Mouse (Mus musculus) frontal cortex, postnatal 36 days (tissue): ENCODE results near the gene Nr1d2.
"Not testable (repeated sequence)": the region's sequence is repeated elsewhere in the genome, so short reads cannot be mapped to it uniquely, and the experiment has no call there.

Experiments
- DNase-seq, 2 experiments: peaks; one replicate each; pipeline ENCODE4 v3.0.0; 2022; ENCODE audit warnings: low spot score in 2 of 2

Gene Nr1d2

DNA sequence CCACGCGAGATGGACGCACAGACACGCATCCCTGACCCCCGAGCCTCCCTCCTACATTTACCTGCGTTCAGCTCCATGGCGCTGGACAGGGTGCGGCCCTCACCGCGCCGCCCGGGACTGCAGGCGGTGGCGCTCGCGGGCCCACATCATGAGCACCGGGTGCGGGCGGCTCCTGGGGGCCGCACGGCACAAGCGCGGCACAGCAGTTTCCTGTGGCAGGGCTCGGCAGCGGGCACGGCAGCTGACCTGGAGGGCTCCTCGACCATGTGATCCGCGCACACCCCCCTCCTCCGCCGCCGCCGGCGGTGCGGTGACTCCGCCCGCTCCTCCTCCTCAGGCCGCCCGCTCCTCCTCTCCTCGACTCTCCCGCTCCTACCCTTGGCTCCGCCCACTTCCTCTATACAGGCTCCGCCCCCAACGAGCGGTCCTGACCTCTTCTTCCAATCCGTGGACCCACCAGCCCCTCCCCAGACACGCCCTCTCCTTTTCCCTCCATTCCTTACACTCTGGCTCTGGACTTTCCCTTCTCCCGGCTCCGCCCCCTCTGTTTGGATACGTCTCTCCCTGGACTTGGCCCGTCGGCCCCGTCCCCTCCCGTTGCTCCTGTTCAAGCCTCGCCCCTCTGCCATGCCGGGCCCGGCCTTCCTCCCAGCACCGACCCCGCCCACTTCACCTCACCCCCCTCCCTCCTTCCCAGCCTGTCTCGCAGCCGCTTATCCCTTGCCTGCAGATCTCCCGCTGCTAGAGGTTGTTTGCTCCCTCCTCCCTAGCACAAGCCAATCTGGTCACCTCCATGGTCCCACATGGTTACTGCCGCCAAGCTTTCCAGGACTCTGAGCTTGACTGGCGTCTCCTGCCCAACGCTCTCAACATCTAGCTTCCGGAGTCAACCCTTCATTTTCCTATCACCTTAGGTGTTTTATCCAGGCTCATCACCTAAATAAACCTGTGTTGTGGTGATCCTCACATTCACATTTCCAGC, at the start of gene Nr1d2:
TSS of gene Nr1d2 (minus strand) at position 378 of the 982 bp plus-strand sequence.
- DNase-seq, result peak; percentile 97 to 98

- no peak for DNase-seq
Observed at GRCm38 (mm10) chr14:18287391-18287790, 48.5 kb upstream of the Nr1d2 start.

DNA sequence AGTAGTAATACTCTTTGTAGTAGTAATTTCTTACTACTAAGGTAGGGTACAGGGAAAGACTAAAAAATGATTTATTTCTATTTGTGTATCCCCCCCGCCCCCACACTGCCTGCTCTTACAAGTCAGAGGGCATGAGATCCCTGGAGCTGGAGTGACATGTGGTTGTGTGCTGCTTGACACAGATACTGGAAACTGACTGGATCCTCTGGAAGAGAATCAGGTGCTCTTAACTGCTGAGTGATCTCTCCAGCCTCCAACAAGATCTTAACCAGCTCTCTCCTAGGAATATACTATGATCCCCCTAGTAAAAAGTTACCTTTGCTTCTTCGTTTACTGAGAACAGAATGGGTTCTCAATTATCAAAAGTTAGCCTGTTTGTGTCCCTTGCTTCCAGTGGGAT, 47.5 kb upstream of the Nr1d2 start:
- DNase-seq, result no peak

- DNase-seq, result no peak
Observed at GRCm38 (mm10) chr14:18285476-18285875, 46.5 kb upstream of the Nr1d2 start.

- no peak for DNase-seq
Observed at GRCm38 (mm10) chr14:18284581-18284980, 45.7 kb upstream of the Nr1d2 start.

DNA sequence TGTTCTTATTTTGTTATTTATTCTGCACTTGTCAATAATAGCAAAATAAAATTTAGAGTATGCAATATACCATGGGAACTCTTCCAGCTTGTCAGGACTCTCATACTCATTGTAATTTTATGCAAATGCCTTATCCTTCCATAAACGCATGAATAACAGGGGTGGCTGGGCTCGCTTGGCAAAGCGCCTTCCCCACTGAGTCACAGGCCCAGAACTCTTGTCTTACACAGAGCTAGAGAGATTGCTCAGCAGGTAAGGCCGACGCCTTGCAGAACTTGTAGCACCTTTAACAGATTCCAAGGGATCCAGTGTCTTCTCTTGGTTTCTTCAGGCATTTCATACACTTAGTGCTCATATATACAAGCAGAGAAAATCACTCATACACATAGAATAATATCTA, 41.4 kb upstream of the Nr1d2 start:
- no peak for DNase-seq

GRCm38 (mm10) chr14:18274526-18274925, 35.6 kb upstream of the Nr1d2 start:
- no peak for DNase-seq

DNA sequence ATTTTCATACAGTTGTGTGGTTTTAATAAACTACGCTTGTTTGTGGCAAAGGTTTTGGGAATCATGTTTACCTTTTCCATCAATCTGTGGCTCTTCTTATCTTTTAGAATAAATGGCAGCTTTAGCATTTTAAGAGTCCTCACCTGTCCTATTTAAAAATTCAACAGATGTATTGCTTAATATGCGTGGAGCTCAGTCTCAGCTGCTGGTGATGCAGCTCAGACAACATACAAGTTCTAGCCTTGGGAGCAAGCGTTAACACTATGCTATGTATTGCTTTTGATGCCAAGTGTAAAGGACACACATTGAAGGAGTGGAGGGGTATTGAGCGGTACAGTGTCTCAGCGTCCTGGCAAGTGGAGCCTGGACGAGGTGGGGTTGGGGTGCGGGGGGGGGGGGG, 32.7 kb upstream of the Nr1d2 start:
- no peak for DNase-seq

DNA sequence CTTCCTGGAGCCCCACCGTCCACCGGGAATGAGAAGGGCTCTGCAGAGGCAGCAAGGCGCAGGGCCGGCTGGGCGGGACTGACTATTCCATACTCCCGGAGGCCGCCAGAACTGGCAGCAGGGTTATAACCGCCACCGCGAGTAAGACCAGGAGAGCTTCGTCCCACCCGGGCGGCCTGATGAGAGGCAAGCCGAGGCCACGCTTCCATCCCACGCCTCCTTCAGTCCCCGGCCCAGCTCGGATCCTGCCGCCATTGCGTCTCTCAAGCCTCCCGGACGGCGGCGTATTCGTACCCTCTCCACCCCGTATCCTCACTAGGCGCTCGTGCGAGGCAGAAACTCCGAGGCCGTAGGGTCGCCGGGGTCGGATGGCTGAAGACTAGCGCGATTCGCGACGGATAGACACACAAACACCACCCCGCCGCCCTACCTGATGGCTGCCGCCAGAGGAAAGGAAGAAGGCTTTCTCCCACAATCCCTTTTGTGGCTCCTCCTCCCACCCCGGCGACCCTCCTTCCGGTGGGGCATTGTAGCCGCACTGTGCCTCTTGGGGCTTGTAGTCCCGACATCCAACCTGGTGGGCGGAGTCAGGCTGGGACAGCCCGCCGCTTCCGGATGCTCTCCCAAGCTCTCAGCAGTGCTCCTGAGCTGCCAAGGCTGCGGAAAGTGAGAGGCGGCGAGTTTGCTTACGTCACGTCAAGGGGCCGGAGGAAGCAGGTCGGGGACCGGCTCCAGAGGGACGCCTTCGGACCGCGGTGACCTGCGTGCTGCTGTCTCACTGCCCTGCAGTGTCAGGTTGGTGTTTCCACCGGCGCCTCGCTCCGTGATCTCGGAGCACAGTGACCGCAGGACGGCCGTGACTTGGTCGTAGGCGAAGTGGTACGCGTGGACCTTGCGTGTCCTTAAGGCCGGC, 31.9 kb upstream of the Nr1d2 start, which contains the start of the genes Nkiras1 and Rpl15:
TSS of gene Nkiras1 (plus strand) at position 608 of the 913 bp plus-strand sequence.
TSS of gene Rpl15 (minus strand) at position 863 of the 913 bp plus-strand sequence.
- DNase-seq, result peak; percentile 98 to 99

GRCm38 (mm10) chr14:18269947-18270528, 31.1 kb upstream of the Nr1d2 start:
- not testable (repeated sequence) for DNase-seq

DNA sequence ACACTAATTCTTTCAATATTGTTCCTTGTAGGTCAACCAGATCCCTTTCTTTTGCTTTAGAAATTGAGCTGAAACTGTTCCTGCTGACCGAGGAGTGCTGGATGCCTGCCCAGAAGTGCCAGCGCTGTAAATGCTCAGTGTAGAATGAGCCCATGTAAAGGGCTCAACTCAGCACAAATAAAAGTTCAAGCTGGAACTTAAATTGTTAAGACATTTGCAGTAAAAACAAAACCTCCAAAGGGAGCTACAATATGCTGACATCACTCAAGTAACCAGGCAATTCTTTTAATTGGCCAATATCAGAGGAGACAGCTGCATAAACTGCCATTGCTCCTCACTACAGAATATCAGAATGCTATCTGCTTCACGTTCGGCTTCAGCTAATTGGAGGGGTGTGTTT, 24.5 kb upstream of the Nr1d2 start:
- peak; percentile 46 to 50 for DNase-seq

- no peak for DNase-seq
Observed at GRCm38 (mm10) chr14:18261203-18261602, 22.3 kb upstream of the Nr1d2 start.

- no peak for DNase-seq
Observed at GRCm38 (mm10) chr14:18242638-18243130, 3.8 kb upstream of the Nr1d2 start.

DNA sequence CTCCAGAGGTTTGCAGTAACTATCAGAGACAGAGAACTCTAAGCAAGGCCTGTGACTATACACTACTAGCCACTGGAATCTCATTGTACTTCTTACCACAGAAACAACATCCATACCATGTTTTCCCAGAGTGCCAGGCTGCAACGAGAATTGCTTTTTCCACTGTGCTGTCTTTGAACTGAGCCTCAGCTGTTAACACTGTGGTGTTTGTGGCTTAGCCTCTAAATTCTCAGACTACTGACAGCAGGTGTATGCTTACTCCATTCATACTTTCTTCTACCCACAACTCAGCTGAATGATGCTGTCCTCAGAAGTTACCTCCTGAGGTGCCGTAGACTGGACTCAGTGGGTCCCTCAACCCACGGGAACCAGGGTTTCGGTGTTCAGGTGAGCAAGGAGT, 2.9 kb upstream of the Nr1d2 start:
- no peak for DNase-seq

- no peak for DNase-seq
Observed at GRCm38 (mm10) chr14:18240132-18240531, 1.2 kb upstream of the Nr1d2 start.

- peak; percentile 98 to 99 for DNase-seq
Observed at GRCm38 (mm10) chr14:18238131-18238749, 687 bp downstream of the Nr1d2 start.

- DNase-seq, result no peak
Observed at GRCm38 (mm10) chr14:18237381-18237780, 1.5 kb downstream of the Nr1d2 start.

DNA sequence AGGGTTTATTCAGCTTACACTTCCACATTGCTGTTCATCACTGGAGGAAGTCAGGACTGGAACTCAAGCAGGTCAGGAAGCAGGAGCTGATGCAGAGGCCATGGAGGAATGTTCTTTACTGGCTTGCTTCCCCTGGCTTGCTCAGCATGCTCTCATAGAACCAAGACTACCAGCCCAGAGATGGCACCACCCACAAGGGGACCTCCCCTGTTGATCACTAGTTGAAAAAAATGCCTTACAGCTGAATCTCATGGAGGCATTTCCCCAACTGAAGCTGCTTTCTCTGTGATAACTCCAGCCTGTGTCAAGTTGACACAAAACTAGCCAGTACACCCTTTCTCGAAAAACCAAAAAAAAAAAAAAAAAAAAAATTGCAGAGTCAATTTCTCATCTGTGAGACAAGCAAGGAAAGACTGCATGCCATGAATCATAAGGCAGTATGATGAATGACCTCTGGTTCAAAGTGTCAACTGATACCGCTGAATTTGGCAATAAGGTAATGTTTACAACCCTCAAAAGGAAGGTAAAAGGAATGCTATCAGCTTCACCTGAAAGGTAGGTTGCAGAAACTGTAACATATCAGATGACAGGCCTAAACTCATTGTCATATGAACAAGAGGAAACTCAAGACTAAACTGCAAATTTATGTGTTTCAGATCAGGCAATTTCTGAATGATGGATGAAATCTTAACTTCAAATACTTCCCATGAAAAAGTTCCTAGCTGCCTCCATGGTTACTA, 2.3 kb downstream of the Nr1d2 start:
- not testable (repeated sequence) for DNase-seq

DNA sequence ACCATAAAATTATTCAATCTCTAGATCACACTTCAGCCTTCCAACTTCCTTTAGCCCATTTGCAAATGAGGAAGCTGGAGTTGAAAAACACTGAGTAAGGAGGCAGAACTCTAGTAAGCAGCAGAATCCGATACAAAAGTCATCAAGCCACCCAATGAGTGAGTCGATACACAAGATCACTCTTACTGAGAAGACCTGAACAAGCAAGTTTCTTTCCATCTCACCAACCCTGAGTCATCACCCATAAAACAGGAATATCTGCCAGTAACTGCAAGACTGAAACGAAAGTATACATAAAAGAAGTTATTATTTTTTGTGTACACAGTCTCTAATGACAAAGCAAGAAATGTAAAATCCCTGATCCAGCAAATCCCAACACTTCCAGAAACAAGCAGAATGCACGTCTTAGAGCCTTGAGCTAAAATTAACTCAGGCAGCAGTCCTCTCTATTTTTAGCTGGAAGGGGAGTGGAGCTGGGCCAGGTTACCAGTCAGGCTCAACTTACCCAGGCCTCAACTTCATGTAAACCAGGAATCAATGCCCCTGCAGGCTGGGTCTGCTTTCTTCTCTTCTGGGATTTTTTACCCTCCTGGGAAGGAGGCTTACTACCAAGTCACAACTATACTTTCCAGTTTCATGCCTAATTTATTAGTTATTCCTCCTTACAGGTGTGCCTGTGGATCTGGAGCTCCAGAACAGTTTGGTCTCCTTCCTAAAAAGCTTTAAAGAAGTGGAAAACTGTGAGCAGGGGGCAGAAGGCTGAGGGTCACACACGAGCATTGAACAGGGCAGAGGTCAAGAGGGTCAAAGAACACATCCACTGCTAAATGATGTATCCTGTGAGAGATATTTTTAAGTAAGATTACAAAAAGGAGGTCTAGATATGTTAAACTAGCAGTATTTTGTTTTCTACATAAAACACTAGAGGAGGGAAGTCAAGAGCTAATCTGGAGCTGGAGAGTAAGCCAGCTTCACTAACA, 4.7 kb downstream of the Nr1d2 start:
- DNase-seq, result no peak
